In genomic region chr10:61466873-61467272, GRCm38 (mm10) we compare ENCODE assay signal across 9 mouse cellular contexts. TPM values are rescaled to one million over a fixed set of nuclear protein-coding genes. Genes with fewer than 3 reads are reported as not detected.
A peak's percentile ranks its signal among the peaks of the same experiment; 100 is the strongest.
DNase-seq lines count a peak whose midpoint lies in the region; ATAC-seq and TF ChIP-seq lines count a peak whose summit lies in the region.
"Had no signal": no experiment of that assay in that cellular context is flagged by ENCODE, and none has a peak within 500 bp of the region (broad histone marks: within the 10 kb centered on the region; RNA-seq: fewer than 3 reads in every experiment).

No protein-coding gene starts in this region.

- ATAC-seq in Patski, result no peak
- ATAC-seq in forebrain, embryonic 13.5 days, result peak; percentile 48; the same call in 1 of the 2 replicates
- no peak for ATAC-seq in monocyte, adult 5-6 weeks (replicated peaks; ENCODE audit: insufficient number of reproducible peaks, low FRiP score, low TSS enrichment, poor library complexity, severe bottlenecking)

- H3K27ac ChIP-seq in forebrain, embryonic 13.5 days, result no peak overlapping the region
- H3K27ac ChIP-seq: limb, embryonic 12.5 days had no signal

- H3K4me1 ChIP-seq in forebrain, embryonic 13.5 days, result no peaks in the 10 kb centered on the region

- H3K9me3 ChIP-seq in forebrain, embryonic 13.5 days (replicated peaks), result no peaks in the 10 kb centered on the region

- H3K4me3 ChIP-seq in forebrain, embryonic 13.5 days, result no peak overlapping the region
- H3K4me3 ChIP-seq: limb, embryonic 12.5 days had no signal

- CTCF ChIA-PET in Patski (lab: Charles Lee), result interaction anchor here (0.6 to 1.8 kb wide), 17 partner anchors 10 to 195 kb away, joined by 3 to 22 read pairs (median 4); partner anchors contain the start of genes Eif4ebp2 and Lrrc20

- POLR2A ChIA-PET in Patski (lab: Charles Lee), result no interaction called here

- no peaks in the 10 kb centered on the region for H3K36me3 ChIP-seq in forebrain, embryonic 13.5 days (ENCODE audit: poor library complexity, severe bottlenecking)
- H3K36me3 ChIP-seq: limb, embryonic 12.5 days had no signal

- TF ChIP-seq CTCF in Patski (IDR thresholded peaks at IDR 0.05), result peak; percentile 77

- no peak overlapping the region for H3K4me2 ChIP-seq in forebrain, embryonic 13.5 days
- H3K4me2 ChIP-seq: limb, embryonic 12.5 days had no signal

- 27% methylated on average over 5 of the region's 5 CpGs for WGBS in forebrain, embryonic 13.5 days

- in situ Hi-C loops in Patski (cut with MboI; ENCODE audit: low pct_unique_long_range_greater_than_20kb), result loop anchor here (5.0 kb wide), 1 partner anchor 135 kb away; no protein-coding TSS in a partner anchor

- H3K9ac ChIP-seq in forebrain, embryonic 13.5 days, result no peak overlapping the region
- H3K9ac ChIP-seq: limb, embryonic 12.5 days had no signal

- H3K27me3 ChIP-seq in Patski, result no peaks in the 10 kb centered on the region
- no peaks in the 10 kb centered on the region for H3K27me3 ChIP-seq in forebrain, embryonic 13.5 days
- H3K27me3 ChIP-seq: limb, embryonic 12.5 days had no signal

- peak; percentile 60 for DNase-seq in gastrocnemius, adult 18-20 months (ENCODE audit: low spot score)
- DNase-seq in gastrocnemius, postnatal 4 days (ENCODE audit: low spot score in 2 of 2), result no peak
- DNase-seq in 416B (ENCODE audit: low read depth) (peak; percentile 82), Patski (ENCODE audit: low read depth, low spot score) (no peak), adipocyte (ENCODE audit: low spot score) (no peak)
- peak; percentile 55 for DNase-seq in lung, postnatal 10 days

RNA-seq across cellular contexts. Expression of gene Lrrc20, which starts 8.7 kb away (rescaled TPM):
- 100 to 1,000 TPM; 161 to 167 TPM for total RNA-seq in gastrocnemius, adult 18-20 months (2021)
- total RNA-seq in gastrocnemius, postnatal 4 days (2021), result 10 to 100 TPM; 41.8 to 44.1 TPM
- polyA plus RNA-seq in Patski (2021), result 14.0 TPM
- 16.4 and 17.5 TPM in 2 replicates for polyA plus RNA-seq in forebrain, embryonic 13.5 days (2015; fragmentation: Nextera tagmentation; extraction: Ambion mirVana)
- 2.1 to 4.9 TPM (median 3.3 TPM) in 3 replicates for total RNA-seq in monocyte, adult 5-6 weeks (2017)

RNA-seq across cellular contexts. Expression of gene Eif4ebp2, which starts 14.4 kb away (rescaled TPM):
- 100 to 1,000 TPM; 147 to 178 TPM for total RNA-seq in gastrocnemius, adult 18-20 months (2021)
- total RNA-seq in gastrocnemius, postnatal 4 days (2021), result 100 to 1,000 TPM; 123 to 124 TPM
- polyA plus RNA-seq in Patski (2021), result 47.4 TPM
- polyA plus RNA-seq in forebrain, embryonic 13.5 days (2015; fragmentation: Nextera tagmentation; extraction: Ambion mirVana), result 96.4 and 102 TPM in 2 replicates
- 9.4 to 20.7 TPM (median 11.8 TPM) in 3 replicates for total RNA-seq in monocyte, adult 5-6 weeks (2017)

RNA-seq across cellular contexts. Expression of gene Nodal, which starts 49.1 kb away (rescaled TPM):
- under 1 TPM; 0.09 to 0.11 TPM for total RNA-seq in gastrocnemius, adult 18-20 months (2021)
- under 1 TPM in 1 of 2 experiments, not detected in 1; 0.25 TPM for total RNA-seq in gastrocnemius, postnatal 4 days (2021)
- not detected for polyA plus RNA-seq in Patski (2021)
- polyA plus RNA-seq in forebrain, embryonic 13.5 days (2015; fragmentation: Nextera tagmentation; extraction: Ambion mirVana), result 0.08 TPM in 1 of 2 replicates, not detected in the other
- 0.49 TPM in 1 of 3 replicates, not detected in the others for total RNA-seq in monocyte, adult 5-6 weeks (2017)
- polyA plus RNA-seq: limb, embryonic 12.5 days had no signal

Comparison
In these comparisons a context has a peak if more than half of its experiments do, and no peak if none do; other contexts are left out.
1. DNase-seq: peak in gastrocnemius, adult 18-20 months (single experiment), 416B (single experiment) and lung, postnatal 10 days (single experiment); none in gastrocnemius, postnatal 4 days (0 of 2), Patski (single experiment) and adipocyte (single experiment).